Mouse (Mus musculus): ENCODE measurements around the gene Ankrd45.

- TF ChIP-seq CTCF (IDR thresholded peaks at IDR 0.05; ENCODE audit: borderline replicate concordance, extremely low read depth, insufficient read depth, insufficient read length), result no peak
- no peak for TF ChIP-seq POLR2A (IDR thresholded peaks at IDR 0.05; ENCODE audit: borderline replicate concordance, extremely low read depth, insufficient read depth, insufficient read length, poor library complexity, severe bottlenecking)
Measured at GRCm38 (mm10) chr1:161122661-161123418, 19.7 kb upstream of the Ankrd45 start.
